Mouse (Mus musculus) skeletal muscle tissue, adult 2 months (tissue): ENCODE results near the gene Nyap1.
"Not testable (repeated sequence)": the region's sequence is repeated elsewhere in the genome, so short reads cannot be mapped to it uniquely, and the experiment has no call there.

Source experiments
- DNase-seq: peaks from one replicate; pipeline ENCODE4 v3.0.0-alpha.2; 2012; ENCODE audit warnings: low read depth, low spot score

Nyap1 gene

GRCm38 (mm10) chr5:137745214-137746171, 4.1 kb upstream of the Nyap1 start, which contains the start of gene Tsc22d4:
Gene Tsc22d4 (plus strand): TSS chr5:137745730.
- peak; percentile 93 for DNase-seq

GRCm38 (mm10) chr5:137744197-137744596, 2.8 kb upstream of the Nyap1 start:
- no peak for DNase-seq

- no peak for DNase-seq
Observed at GRCm38 (mm10) chr5:137742836-137743235, 1.4 kb upstream of the Nyap1 start.

- DNase-seq, result no peak
Observed at GRCm38 (mm10) chr5:137742048-137742447, 641 bp upstream of the Nyap1 start.

- DNase-seq, result no peak
Observed at GRCm38 (mm10) chr5:137740506-137740905, 901 bp downstream of the Nyap1 start.

GRCm38 (mm10) chr5:137739471-137739870, 1.9 kb downstream of the Nyap1 start:
- DNase-seq, result no peak

- no peak for DNase-seq
Observed at GRCm38 (mm10) chr5:137738516-137738915, 2.9 kb downstream of the Nyap1 start.

GRCm38 (mm10) chr5:137737400-137737940, 3.9 kb downstream of the Nyap1 start:
- DNase-seq, result no peak

GRCm38 (mm10) chr5:137734289-137735061, 6.9 kb downstream of the Nyap1 start:
- DNase-seq, result no peak

- DNase-seq, result no peak
Observed at GRCm38 (mm10) chr5:137733638-137734288, 7.6 kb downstream of the Nyap1 start.

- no peak for DNase-seq
Observed at GRCm38 (mm10) chr5:137726767-137727166, 14.6 kb downstream of the Nyap1 start.

- no peak for DNase-seq
Observed at GRCm38 (mm10) chr5:137723840-137724239, 17.6 kb downstream of the Nyap1 start.

- not testable (repeated sequence) for DNase-seq
Observed at GRCm38 (mm10) chr5:137720558-137721164, 20.7 kb downstream of the Nyap1 start.

- DNase-seq, result no peak
Observed at GRCm38 (mm10) chr5:137719088-137719487, 22.3 kb downstream of the Nyap1 start.

GRCm38 (mm10) chr5:137718020-137718790, 23.2 kb downstream of the Nyap1 start:
- DNase-seq, result no peak

GRCm38 (mm10) chr5:137715685-137716084, 25.7 kb downstream of the Nyap1 start:
- no peak for DNase-seq

GRCm38 (mm10) chr5:137713454-137713853, 28.0 kb downstream of the Nyap1 start:
- no peak for DNase-seq

- peak; percentile 35 for DNase-seq
Observed at GRCm38 (mm10) chr5:137706913-137707633, 34.3 kb downstream of the Nyap1 start.

- DNase-seq, result no peak
Observed at GRCm38 (mm10) chr5:137705242-137705641, 36.2 kb downstream of the Nyap1 start.

GRCm38 (mm10) chr5:137699850-137700249, 41.6 kb downstream of the Nyap1 start:
- DNase-seq, result no peak
